Mouse (Mus musculus) myocyte (in vitro differentiated cells): Measurements from ENCODE around the gene Trrap.

Source experiments
- MAX ChIP-seq: IDR thresholded peaks from one replicate; pipeline ENCODE4 v1.6.1; 2011; ENCODE audit warnings: low read depth, mild to moderate bottlenecking, control low read depth
- POLR2A ChIP-seq: IDR thresholded peaks from one replicate; pipeline ENCODE4 v1.6.1; 2011; ENCODE audit warnings: low read depth, mild to moderate bottlenecking, control low read depth, moderate library complexity; ENCODE audit not compliant: insufficient read length
- POLR2AphosphoS2 ChIP-seq: IDR thresholded peaks from one replicate; pipeline ENCODE4 v1.6.1; 2011; ENCODE audit warnings: low read depth, control low read depth; ENCODE audit not compliant: insufficient read length
- TCF12 ChIP-seq: IDR thresholded peaks from one replicate; pipeline ENCODE4 v1.6.1; 2011; ENCODE audit warnings: mild to moderate bottlenecking, control low read depth; ENCODE audit not compliant: poor library complexity, insufficient read depth, severe bottlenecking
- TCF3 ChIP-seq: IDR thresholded peaks from one replicate; pipeline ENCODE4 v1.6.1; 2011; ENCODE audit warnings: low read depth, control low read depth; ENCODE audit not compliant: insufficient read length
- USF1 ChIP-seq: IDR thresholded peaks from one replicate; pipeline ENCODE4 v1.6.1; 2011; ENCODE audit warnings: low read depth, mild to moderate bottlenecking, control low read depth, moderate library complexity

- TF ChIP-seq POLR2A, result no peak
- no peak for TF ChIP-seq POLR2AphosphoS2
- TF ChIP-seq TCF3, result no peak
- no peak for TF ChIP-seq MAX
- no peak for TF ChIP-seq TCF12
- no peak for TF ChIP-seq USF1
Observed at GRCm38 (mm10) chr5:144786464-144786863, 18.9 kb downstream of the Trrap start.
